Mouse (Mus musculus): Measurements from ENCODE around the gene Nipa2. TPM values are rescaled to one million over a fixed set of nuclear protein-coding genes. Genes with fewer than 3 reads are reported as not detected.

Gene Nipa2
- 23.1 and 25.2 TPM in 2 replicates for polyA plus RNA-seq (2012; rRNA removed)

GRCm38 (mm10) chr7:55962004-55962908 is at the start of gene Nipa2:
Nipa2 (minus strand) TSS chr7:55962476.

Other genes with a start within 250 kb of the Nipa2 start
- 1.3 and 2.1 TPM in 2 replicates for gene Siglech, start 194.3 kb downstream of the Nipa2 start, polyA plus RNA-seq (2012; rRNA removed)
- 25.3 and 27.3 TPM in 2 replicates for gene Tubgcp5, start 168.3 kb downstream of the Nipa2 start, polyA plus RNA-seq (2012; rRNA removed)
- gene Cyfip1, start 120.7 kb downstream of the Nipa2 start, polyA plus RNA-seq (2012; rRNA removed): 40.4 and 41.5 TPM in 2 replicates
- gene Nipa1, start 57.5 kb upstream of the Nipa2 start, polyA plus RNA-seq (2012; rRNA removed): 29.3 and 30.1 TPM in 2 replicates
- 48.4 and 56.5 TPM in 2 replicates for gene Herc2, start 87.7 kb upstream of the Nipa2 start, polyA plus RNA-seq (2012; rRNA removed)

Measured in central nervous system, embryonic 18 days (tissue).